In genomic region chr5:149312884-149313652, GRCm38 (mm10) we compare ENCODE assay signal across 8 mouse cellular contexts. TPM values are rescaled to one million over a fixed set of nuclear protein-coding genes. Genes with fewer than 3 reads are reported as not detected.
DNase-seq lines count a peak whose midpoint lies in the region; ATAC-seq and TF ChIP-seq lines count a peak whose summit lies in the region.

No protein-coding gene starts in this region.

- no peak for TF ChIP-seq EP300 in CH12.LX (IDR thresholded peaks at IDR 0.05; ENCODE audit: low read length)

- no peak for TF ChIP-seq POLR2A in CH12.LX (IDR thresholded peaks at IDR 0.05; ENCODE audit: low read depth, low read length)

- 51% methylated on average over 23 of the region's 23 CpGs for WGBS in liver, embryonic 12.5 days (ENCODE audit: insufficient replicate concordance)
- WGBS in forebrain, embryonic 14.5 days = 71% methylated on average over 23 of the region's 23 CpGs

- H3K4me1 ChIP-seq in CH12.LX (ENCODE audit: control insufficient read depth in 1 of 2, insufficient read depth in 2 of 2) = no peaks in the 10 kb centered on the region
- no peaks in the 10 kb centered on the region for H3K4me1 ChIP-seq in liver, embryonic 12.5 days
- peaks cover 7% of the 10 kb centered on the region; the same call in 1 of the 2 replicates for H3K4me1 ChIP-seq in forebrain, embryonic 14.5 days (ENCODE audit: control insufficient read depth, insufficient read depth, low read length)

- DNase-seq in A20 (ENCODE audit: low read depth, low spot score) (peak; percentile 20), CH12.LX (ENCODE audit: extremely low read depth) (no peak)
- DNase-seq in induced T-regulatory cell, adult 2 months (ENCODE audit: low read depth) = peak; percentile 10
- DNase-seq in testis, postnatal 10 days (ENCODE audit: low spot score) = peak; percentile 60
- no peak for DNase-seq in layer of hippocampus, adult 11-12 months (ENCODE audit: low spot score)
- DNase-seq in forebrain, embryonic 14.5 days (ENCODE audit: low spot score) = no peak

- peak overlapping the region; percentile 54 for H3K4me2 ChIP-seq in CH12.LX (ENCODE audit: insufficient read depth, low read depth, poor library complexity, severe bottlenecking)
- peak overlapping the region; percentile 34 for H3K4me2 ChIP-seq in liver, embryonic 12.5 days
- H3K4me2 ChIP-seq in forebrain, embryonic 14.5 days (ENCODE audit: low read length) = no peak overlapping the region

- TF ChIP-seq CTCF in CH12.LX (conservative IDR thresholded peaks at IDR 0.05 in 1 of 2, IDR thresholded peaks at IDR 0.05 in 1 of 2; ENCODE audit: low read depth in 2 of 2, low read length in 2 of 2) = no peak

- H3K4me3 ChIP-seq in CH12.LX (replicated peaks in 1 of 3; ENCODE audit: low read depth in 2 of 3, low read length in 2 of 3, poor library complexity in 1 of 3) = peak overlapping the region in 1 of 3 experiments; percentile 26
- H3K4me3 ChIP-seq in liver, embryonic 12.5 days = peak overlapping the region; percentile 2; the same call in 1 of the 2 replicates
- H3K4me3 ChIP-seq in forebrain, embryonic 14.5 days (ENCODE audit: low read depth, low read length) = no peak overlapping the region

- no peak overlapping the region for H3K27ac ChIP-seq in CH12.LX (ENCODE audit: insufficient read depth, low read depth)
- no peak overlapping the region for H3K27ac ChIP-seq in liver, embryonic 12.5 days
- H3K27ac ChIP-seq in forebrain, embryonic 14.5 days (ENCODE audit: low read depth, low read length) = no peak overlapping the region

- H3K36me3 ChIP-seq in CH12.LX (replicated peaks in 1 of 2; ENCODE audit: control insufficient read depth in 1 of 2, insufficient read depth in 1 of 2, low read length in 1 of 2) = no peaks in the 10 kb centered on the region
- H3K36me3 ChIP-seq in liver, embryonic 12.5 days = no peaks in the 10 kb centered on the region
- H3K36me3 ChIP-seq in forebrain, embryonic 14.5 days (ENCODE audit: control insufficient read depth, insufficient read depth, low read length) = no peaks in the 10 kb centered on the region

- no peaks in the 10 kb centered on the region for H3K79me2 ChIP-seq in CH12.LX (replicated peaks; ENCODE audit: control insufficient read depth, extremely low read depth, insufficient read depth, poor library complexity, severe bottlenecking)

- H3K9me3 ChIP-seq in CH12.LX (replicated peaks; ENCODE audit: low read length) = peaks cover 15% of the 10 kb centered on the region
- no peaks in the 10 kb centered on the region for H3K9me3 ChIP-seq in liver, embryonic 12.5 days (replicated peaks)
- H3K9me3 ChIP-seq in forebrain, embryonic 14.5 days (replicated peaks; ENCODE audit: control insufficient read depth, low read length) = no peaks in the 10 kb centered on the region

- dilution Hi-C loops in CH12.LX (cut with MboI; ENCODE audit: extremely low pct_ligation_motif_present, extremely low pct_unique_long_range_greater_than_20kb, low sequenced_read_pairs) = no loop called here

- TF ChIP-seq RAD21 in CH12.LX (IDR thresholded peaks at IDR 0.05; ENCODE audit: low read depth, low read length) = no peak

- peak overlapping the region; percentile 66 for H3K9ac ChIP-seq in CH12.LX (ENCODE audit: insufficient read depth, low read depth)
- no peak overlapping the region for H3K9ac ChIP-seq in liver, embryonic 12.5 days
- no peak overlapping the region for H3K9ac ChIP-seq in forebrain, embryonic 14.5 days (ENCODE audit: low read length)

- in situ Hi-C loops in CH12.LX (cut with MboI; ENCODE audit: low pct_ligation_motif_present, low pct_unique_long_range_greater_than_20kb, low sequenced_read_pairs) = no loop called here

- peaks cover 16% of the 10 kb centered on the region for H3K27me3 ChIP-seq in CH12.LX (replicated peaks)
- H3K27me3 ChIP-seq in liver, embryonic 12.5 days (replicated peaks) = peaks cover 5% of the 10 kb centered on the region; the same call in 1 of the 2 replicates
- H3K27me3 ChIP-seq in forebrain, embryonic 14.5 days (replicated peaks; ENCODE audit: control insufficient read depth, insufficient read depth, low read length) = no peaks in the 10 kb centered on the region

- ATAC-seq in liver, embryonic 12.5 days = no peak
- no peak; the same call in none of the 2 replicates for ATAC-seq in megakaryocyte progenitor cell, adult 5-6 weeks (replicated peaks; ENCODE audit: poor library complexity)
- no peak for ATAC-seq in forebrain, embryonic 14.5 days

TF ChIP-seq in CH12.LX, 34 proteins besides CTCF, POLR2A, EP300 and RAD21:
- TF ChIP-seq TBP (conservative IDR thresholded peaks at IDR 0.05; ENCODE audit: low read depth, low read length) (no peak), HCFC1 (IDR thresholded peaks at IDR 0.05; ENCODE audit: low read depth, low read length) (no peak), NRF1 (IDR thresholded peaks at IDR 0.05; ENCODE audit: low read depth, low read length) (peak; percentile 36; the same call in 1 of the 2 replicates), KAT2A (IDR thresholded peaks at IDR 0.05; ENCODE audit: insufficient replicate concordance, low read length) (no peak), JUN (IDR thresholded peaks at IDR 0.05; ENCODE audit: insufficient read depth, low read depth, low read length) (no peak), JUND (conservative IDR thresholded peaks at IDR 0.05; ENCODE audit: low read depth, low read length) (no peak), ETS1 (conservative IDR thresholded peaks at IDR 0.05; ENCODE audit: low read depth, low read length) (no peak), MAX (IDR thresholded peaks at IDR 0.05; ENCODE audit: low read length) (peak; percentile 57), SMC3 (IDR thresholded peaks at IDR 0.05; ENCODE audit: low read depth, low read length) (no peak), USF1 (IDR thresholded peaks at IDR 0.05; ENCODE audit: low read depth, low read length) (no peak), USF2 (conservative IDR thresholded peaks at IDR 0.05; ENCODE audit: low read depth, low read length) (no peak)

RNA-seq across cellular contexts. Expression of gene Alox5ap, which starts 48.5 kb away (rescaled TPM):
- total RNA-seq in CH12.LX (2012; rRNA removed) (1.6 and 2.0 TPM in 2 replicates), CH12.LX (2014; rRNA removed) (6.7 and 9.9 TPM in 2 replicates)
- polyA plus RNA-seq in CH12.LX (2012; ENCODE audit: insufficient read length, low read depth) = 23.0 and 26.4 TPM in 2 replicates
- 17.9 and 18.6 TPM in 2 replicates for polyA plus RNA-seq in liver, embryonic 12.5 days (2016; fragmentation: Nextera tagmentation; extraction: Ambion mirVana)
- 426 and 442 TPM in 2 replicates for total RNA-seq in megakaryocyte progenitor cell, adult 5-6 weeks (2015)
- 320 and 453 TPM in 2 replicates for total RNA-seq in megakaryocyte progenitor cell, adult 5-6 weeks (2017)
- 8.6 and 12.7 TPM in 2 replicates for polyA plus RNA-seq in forebrain, embryonic 14.5 days (2014; fragmentation: Nextera tagmentation; extraction: Ambion mirVana)

Comparison
In these comparisons a context has a peak if more than half of its experiments do, and no peak if none do; other contexts are left out.
1. DNase-seq: peak in A20 (single experiment), induced T-regulatory cell, adult 2 months (single experiment) and testis, postnatal 10 days (single experiment); none in CH12.LX (single experiment), layer of hippocampus, adult 11-12 months (single experiment) and forebrain, embryonic 14.5 days (single experiment).